Mouse (Mus musculus): ENCODE measurements at regions not wholly inside any gene's neighbourhood (a gene's known extent, or its start where the extent isn't known, plus 50 kb on each side); places are given as distances from the start of the nearest gene placed in this dataset.

- no peak for TF ChIP-seq CTCF (IDR thresholded peaks at IDR 0.05; ENCODE audit: borderline replicate concordance, insufficient read depth, low read depth, low read length)
- no peak for TF ChIP-seq POLR2A (IDR thresholded peaks at IDR 0.05; ENCODE audit: borderline replicate concordance, insufficient read depth, low read length)
These were observed 155.8 kb downstream of the Insig2 start for GRCm38 (mm10) chr1:121176541-121176940.

Measured in cerebellum, adult 2 months (tissue).